Mouse (Mus musculus) liver, postnatal 0 days (tissue): ENCODE results near the gene Ythdf1.

Experiments
- CTCF ChIP-seq: sonication (generic); IDR thresholded peaks from 2 replicates; pipeline ENCODE4 v1.5.1; 2016; ENCODE audit warnings: antibody characterized with exemption, low read depth
- EP300 ChIP-seq: IDR thresholded peaks from 2 replicates; pipeline ENCODE4 v1.6.1; 2016; ENCODE audit warnings: antibody characterized with exemption, low read depth, mild to moderate bottlenecking

DNA sequence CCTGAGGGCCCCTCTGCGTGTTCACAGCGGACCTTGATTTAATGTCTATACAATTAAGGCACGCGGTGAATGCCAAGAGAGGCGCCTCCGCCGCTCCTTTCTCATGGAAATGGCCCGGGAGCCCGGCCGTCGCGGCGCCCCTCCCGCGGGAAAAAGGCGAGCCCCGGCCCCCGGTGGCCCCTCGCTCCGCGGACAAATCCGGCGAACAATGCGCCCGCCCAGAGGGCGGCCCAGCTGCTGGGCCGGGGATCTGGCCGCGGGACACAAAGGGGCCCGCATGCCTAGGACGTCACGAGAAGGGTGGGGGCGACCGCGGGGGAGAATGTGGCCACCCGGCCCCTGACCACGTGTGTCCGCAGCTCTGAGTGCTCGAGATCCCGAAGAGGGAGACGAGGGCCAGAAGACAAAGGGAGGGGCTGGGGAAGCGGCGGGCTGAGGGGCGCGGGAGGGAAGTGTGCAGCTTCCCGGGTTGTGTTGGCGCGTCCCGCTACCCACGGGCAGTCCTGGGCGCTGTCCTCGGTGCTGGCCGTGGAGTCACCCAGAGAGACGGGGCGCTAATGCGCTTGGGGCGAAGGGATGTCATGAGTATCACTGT, 26.6 kb downstream of the Ythdf1 start:
- no peak for TF ChIP-seq CTCF
- no peak for TF ChIP-seq EP300
